Comparison of ENCODE assay signal across 8 mouse cellular contexts in genomic region chr11:109649975-109650701, GRCm38 (mm10). TPM values are rescaled to one million over a fixed set of nuclear protein-coding genes. Genes with fewer than 3 reads are reported as not detected.
DNase-seq lines count a peak whose midpoint lies in the region; ATAC-seq and TF ChIP-seq lines count a peak whose summit lies in the region.

No protein-coding gene starts in this region.

- peak; percentile 73 for DNase-seq in R1 (ENCODE audit: low read depth, low spot score)
- DNase-seq in cerebellum, postnatal 36 days: peak; percentile 86 to 92
- peak; percentile 75 for DNase-seq in gastrocnemius, adult 18-20 months (ENCODE audit: low spot score)
- peak; percentile 85 for DNase-seq in left cerebral cortex, adult 2 months (ENCODE audit: extremely low spot score in 1 of 2, low spot score in 2 of 2)
- DNase-seq in right cerebral cortex, adult 18-20 months: peak; percentile 92
- peak; percentile 57 for DNase-seq in urinary bladder, adult 2 months (ENCODE audit: low spot score)

- intact Hi-C loops in left cerebral cortex, adult 2 months (cut with DNase I): loop anchor here (1.0 kb wide), 1 partner anchor 38 kb away; no protein-coding TSS in a partner anchor

- peak overlapping the region; percentile 69 for H3K4me2 ChIP-seq in hindbrain, embryonic 16.5 days (ENCODE audit: low read length)

- H3K4me1 ChIP-seq in hindbrain, embryonic 16.5 days (ENCODE audit: control insufficient read depth, insufficient read depth, low read depth, low read length): peaks cover 37% of the 10 kb centered on the region

- H3K27ac ChIP-seq in hindbrain, embryonic 16.5 days (ENCODE audit: low read depth, low read length): peak overlapping the region; percentile 98
- H3K27ac ChIP-seq in left cerebral cortex, adult 2 months: peak overlapping the region; percentile 99
- peak overlapping the region; percentile 50 for H3K27ac ChIP-seq in macrophage

- ATAC-seq in hindbrain, embryonic 16.5 days: peak; percentile 86

- H3K4me3 ChIP-seq in hindbrain, embryonic 16.5 days (ENCODE audit: low read length): peak overlapping the region; percentile 87
- peak overlapping the region; percentile 79 for H3K4me3 ChIP-seq in left cerebral cortex, adult 2 months
- peak overlapping the region; percentile 78 for H3K4me3 ChIP-seq in macrophage (ENCODE audit: inconsistent target)

- peaks cover 39% of the 10 kb centered on the region for H3K79me2 ChIP-seq in macrophage (ENCODE audit: inconsistent target)

- H3K36me3 ChIP-seq in hindbrain, embryonic 16.5 days (ENCODE audit: control insufficient read depth, insufficient read depth, low read length): no peaks in the 10 kb centered on the region
- H3K36me3 ChIP-seq in macrophage (ENCODE audit: inconsistent target): peaks cover 6% of the 10 kb centered on the region; the same call in 1 of the 2 replicates

- no peak for TF ChIP-seq CTCF in left cerebral cortex, adult 2 months (IDR thresholded peaks at IDR 0.05)

- H3K9ac ChIP-seq in hindbrain, embryonic 16.5 days (ENCODE audit: low read depth, low read length): peak overlapping the region; percentile 92

- no peaks in the 10 kb centered on the region for H3K27me3 ChIP-seq in hindbrain, embryonic 16.5 days (replicated peaks; ENCODE audit: control insufficient read depth, insufficient read depth, low read length)

- no peaks in the 10 kb centered on the region for H3K9me3 ChIP-seq in hindbrain, embryonic 16.5 days (ENCODE audit: control insufficient read depth, low read length)

- 1% methylated on average over 31 of the region's 31 CpGs for WGBS in hindbrain, embryonic 16.5 days
- 1% methylated on average over 31 of the region's 31 CpGs for WGBS in macrophage (ENCODE audit: missing documents)

RNA-seq across cellular contexts. Expression of gene Prkar1a, which starts 0.9 kb away (rescaled TPM):
- 100 to 1,000 TPM in 1 of 2 experiments, 10 to 100 TPM in 1; 96.1 to 120 TPM for total RNA-seq in gastrocnemius, adult 18-20 months (2021)
- polyA plus RNA-seq in hindbrain, embryonic 16.5 days (2015; fragmentation: Nextera tagmentation; extraction: Ambion mirVana): 475 and 504 TPM in 2 replicates
- 100 to 1,000 TPM; 572 to 615 TPM for total RNA-seq in left cerebral cortex, adult 2 months (2021)
- 100 to 1,000 TPM in 24 of 26 experiments, 10 to 100 TPM in 2; 70.8 to 161 (median 127) TPM for total RNA-seq in macrophage (2018; cell fraction: chromatin; rRNA removed)
- total RNA-seq in macrophage (2018; cell fraction: cytosol; rRNA removed): 100 to 1,000 TPM; 137 to 208 (median 174) TPM
- total RNA-seq in macrophage (2018; cell fraction: nucleus; rRNA removed): 100 to 1,000 TPM in 25 of 26 experiments, 10 to 100 TPM in 1; 95.0 to 217 (median 139) TPM
- polyA plus RNA-seq in macrophage (2018): 144 to 219 TPM (median 175 TPM) in 3 replicates
- polyA plus RNA-seq in urinary bladder, adult 2 months (2012; rRNA removed): 176 and 189 TPM in 2 replicates

RNA-seq across cellular contexts. Expression of gene Wipi1, which starts 38.4 kb away (rescaled TPM):
- total RNA-seq in gastrocnemius, adult 18-20 months (2021): 10 to 100 TPM; 57.7 to 78.8 TPM
- polyA plus RNA-seq in hindbrain, embryonic 16.5 days (2015; fragmentation: Nextera tagmentation; extraction: Ambion mirVana): 18.9 and 21.2 TPM in 2 replicates
- 10 to 100 TPM; 18.6 to 19.2 TPM for total RNA-seq in left cerebral cortex, adult 2 months (2021)
- total RNA-seq in macrophage (2018; cell fraction: chromatin; rRNA removed): 10 to 100 TPM in 7 of 26 experiments, 1 to 10 TPM in 19; 1.0 to 16.4 (median 7.5) TPM
- 10 to 100 TPM in 7 of 26 experiments, 1 to 10 TPM in 19; 5.6 to 13.5 (median 8.4) TPM for total RNA-seq in macrophage (2018; cell fraction: cytosol; rRNA removed)
- 10 to 100 TPM in 2 of 26 experiments, 1 to 10 TPM in 24; 2.3 to 13.2 (median 5.4) TPM for total RNA-seq in macrophage (2018; cell fraction: nucleus; rRNA removed)
- polyA plus RNA-seq in macrophage (2018): 10.1 to 15.3 TPM (median 10.7 TPM) in 3 replicates
- 44.9 and 49.1 TPM in 2 replicates for polyA plus RNA-seq in urinary bladder, adult 2 months (2012; rRNA removed)

Comparison
In these comparisons a context has a peak if more than half of its experiments do, and no peak if none do; other contexts are left out.
1. Peak in every context shown above with its lines: DNase-seq, ATAC-seq, H3K4me3 ChIP-seq and H3K27ac ChIP-seq.